Mouse (Mus musculus): ENCODE measurements around the gene Olfr726. TPM values are rescaled to one million over a fixed set of nuclear protein-coding genes. Genes with fewer than 3 reads are reported as not detected.

The Olfr726 gene
- not detected in 2 replicates for total RNA-seq (2017)

DNA sequence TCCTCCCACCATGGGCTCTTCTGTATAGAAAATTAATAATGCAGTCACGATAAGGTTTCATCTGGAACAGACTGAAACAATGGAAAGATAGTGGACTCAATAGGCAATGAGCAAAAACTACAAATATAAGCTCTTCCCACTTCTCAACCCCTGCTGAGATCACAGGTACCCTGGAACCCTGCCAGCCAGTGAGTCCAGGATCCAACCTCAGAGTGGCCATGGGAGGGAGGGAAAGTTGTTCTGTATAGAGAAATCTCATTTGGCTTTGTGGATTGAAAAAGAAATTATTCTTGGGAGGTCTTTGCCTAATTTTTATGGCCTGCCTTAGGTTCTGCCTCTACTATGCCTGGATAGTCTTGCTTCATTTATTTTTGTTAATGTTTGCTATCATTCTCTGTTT, at the start of gene Olfr726:
Olfr726 (minus strand) TSS at position 101 of the 400 bp plus-strand sequence.
- ATAC-seq (replicated peaks; ENCODE audit: low read depth, poor library complexity, severe bottlenecking), result no peak

DNA sequence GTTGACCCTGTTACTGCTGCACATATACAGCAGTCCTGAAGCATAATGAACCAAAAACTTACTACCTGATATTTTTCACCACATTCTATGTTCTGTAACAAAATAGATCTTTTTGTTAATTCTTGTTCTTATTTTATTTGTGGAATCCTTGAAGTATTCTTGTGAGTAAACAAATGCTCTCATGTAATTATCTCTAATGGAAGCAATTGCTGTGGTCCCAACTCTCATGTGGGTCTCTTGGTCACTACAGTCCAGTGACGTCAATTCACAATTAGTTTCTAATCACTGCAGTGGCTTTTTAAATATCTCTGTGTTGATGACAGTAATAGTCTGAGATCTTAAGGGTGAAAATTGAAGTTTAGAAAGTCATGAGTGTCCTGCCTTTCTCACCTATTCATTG, 32.1 kb upstream of the Olfr726 start, which contains the start of gene Olfr727:
Olfr727 (plus strand) TSS at position 301 of the 400 bp plus-strand sequence.
- no peak for ATAC-seq (replicated peaks; ENCODE audit: low read depth, poor library complexity, severe bottlenecking)

DNA sequence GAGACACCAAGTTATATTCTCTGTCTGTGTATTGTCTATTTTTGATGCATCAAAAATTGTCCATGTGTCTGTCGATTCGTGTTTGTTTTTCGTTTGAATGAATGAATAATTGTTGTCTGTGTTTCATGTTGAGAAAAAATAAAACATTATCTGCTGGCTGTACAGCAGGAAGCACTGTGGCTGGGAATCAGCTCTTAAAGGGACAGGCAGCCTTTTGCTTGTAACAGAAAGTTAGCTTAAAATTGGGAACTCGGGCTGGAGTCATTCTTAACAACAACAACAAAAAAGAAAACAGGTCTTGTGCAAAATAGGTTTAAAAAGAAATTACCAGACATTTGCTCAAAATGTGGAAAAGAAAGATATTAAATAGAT, 28.0 kb downstream of the Olfr726 start:
- ATAC-seq (replicated peaks; ENCODE audit: low read depth, poor library complexity, severe bottlenecking), result peak; percentile 45

DNA sequence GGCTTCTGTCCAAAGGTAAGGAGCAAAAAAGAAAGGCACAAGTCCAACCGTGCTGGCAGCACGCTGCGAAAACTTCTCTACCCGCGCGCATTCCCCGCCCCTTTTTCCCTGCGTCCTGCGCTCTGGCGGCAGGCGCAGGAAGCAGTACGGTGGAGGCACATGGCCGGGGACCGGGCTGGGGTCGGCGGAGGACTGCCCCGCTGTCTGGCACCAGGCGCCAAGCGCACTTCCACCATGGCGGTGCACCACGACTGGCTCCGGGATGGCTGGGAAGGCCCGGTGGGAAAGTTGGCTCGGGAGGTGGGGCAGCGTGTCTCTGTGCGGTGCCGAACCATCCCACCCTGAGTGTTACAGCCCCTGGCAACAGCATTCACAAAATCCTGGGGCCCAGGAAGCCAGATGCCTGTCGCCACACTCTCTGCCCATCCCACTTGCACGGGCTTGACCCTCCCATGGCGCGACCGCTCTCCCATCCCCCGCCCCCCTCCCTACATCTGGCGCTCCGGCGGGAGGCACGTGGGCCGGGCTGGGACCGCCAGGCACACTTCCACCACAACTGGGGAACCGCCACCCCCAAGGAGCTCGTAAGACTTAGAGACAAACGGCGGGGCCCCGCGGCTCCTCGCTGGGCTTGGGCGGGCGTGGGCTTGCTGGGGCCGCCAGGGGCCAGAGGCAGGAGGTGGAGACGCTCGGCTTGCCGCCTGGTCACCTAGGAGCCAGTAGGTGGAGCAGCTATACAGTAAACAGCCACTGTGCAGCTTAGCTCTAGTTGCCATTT, 28.6 kb downstream of the Olfr726 start:
- peak; percentile 96 for ATAC-seq (replicated peaks; ENCODE audit: low read depth, poor library complexity, severe bottlenecking)

DNA sequence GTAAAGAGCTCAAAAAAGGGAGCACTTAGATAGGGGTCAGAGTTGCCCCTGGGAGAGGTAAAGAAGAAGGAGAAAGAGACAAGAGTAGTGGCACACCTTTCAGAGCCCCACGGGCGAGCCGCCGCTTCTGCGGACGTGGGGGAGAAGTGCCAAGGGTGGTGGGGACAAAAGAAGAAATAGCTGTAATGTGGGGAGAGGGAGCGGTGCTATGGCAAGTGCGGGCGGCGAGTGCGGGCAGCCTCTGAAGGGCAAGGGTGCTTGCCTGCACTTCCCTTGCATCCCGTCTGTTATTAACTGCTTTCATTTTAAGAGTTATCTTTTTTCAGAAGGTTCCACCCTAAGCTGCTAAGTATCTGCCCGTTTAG, 29.2 kb downstream of the Olfr726 start:
- peak; percentile 29 for ATAC-seq (replicated peaks; ENCODE audit: low read depth, poor library complexity, severe bottlenecking)

DNA sequence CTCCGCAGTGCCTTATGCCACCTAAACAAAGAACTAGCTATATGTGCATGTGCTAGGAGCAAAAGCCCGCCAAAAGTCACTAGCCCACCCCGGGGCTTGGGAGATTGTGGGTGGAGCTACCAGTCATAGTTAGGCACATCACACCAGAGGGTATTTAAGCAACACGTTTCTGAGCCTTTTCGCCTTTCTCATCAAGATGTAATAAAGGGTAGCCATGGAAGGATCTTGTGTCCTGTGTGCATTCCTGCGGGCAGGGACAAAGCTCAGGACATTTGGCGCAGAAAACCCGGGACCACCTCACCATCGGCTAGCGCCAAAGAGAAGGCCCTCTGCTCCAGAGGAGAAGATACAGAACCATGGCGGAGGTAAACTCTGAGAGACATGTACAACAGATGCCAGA, 29.6 kb downstream of the Olfr726 start:
- peak; percentile 10 for ATAC-seq (replicated peaks; ENCODE audit: low read depth, poor library complexity, severe bottlenecking)

DNA sequence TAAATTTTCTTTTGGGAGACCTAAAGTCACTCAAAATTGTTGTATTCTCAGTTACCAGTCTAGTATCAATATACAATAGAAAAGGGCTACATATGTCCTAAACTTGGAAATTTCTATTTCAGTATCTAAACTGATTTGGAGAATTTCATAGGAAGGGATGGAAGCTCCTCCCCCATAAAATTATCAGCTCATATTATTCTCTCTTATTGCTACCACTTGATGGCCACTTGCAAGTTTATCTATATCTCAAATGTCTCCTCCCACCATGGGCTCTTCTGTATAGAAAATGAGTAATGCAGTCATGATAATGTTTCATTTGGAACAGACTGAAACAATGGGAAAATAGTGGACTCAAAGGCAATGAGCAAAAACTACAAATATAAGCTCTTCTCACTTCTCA, 50.5 kb downstream of the Olfr726 start, which contains the start of gene Olfr725:
Olfr725 (minus strand) TSS at position 101 of the 400 bp plus-strand sequence.
- no peak for ATAC-seq (replicated peaks; ENCODE audit: low read depth, poor library complexity, severe bottlenecking)

Other genes starting within 250 kb of the Olfr726 start
- not detected in 2 replicates for gene Olfr722, start 189.0 kb downstream of the Olfr726 start, total RNA-seq (2017)
- gene Olfr723, start 159.2 kb downstream of the Olfr726 start, total RNA-seq (2017), result not detected in 2 replicates
- not detected in 2 replicates for gene Olfr724, start 127.7 kb downstream of the Olfr726 start, total RNA-seq (2017)
- gene Olfr725, start 50.6 kb downstream of the Olfr726 start, total RNA-seq (2017), result not detected in 2 replicates
- not detected in 2 replicates for gene Olfr727, start 32.2 kb upstream of the Olfr726 start, total RNA-seq (2017)
- not detected in 2 replicates for gene Olfr728, start 51.7 kb upstream of the Olfr726 start, total RNA-seq (2017)
- gene Olfr729, start 62.0 kb upstream of the Olfr726 start, total RNA-seq (2017), result not detected in 2 replicates
- gene Olfr730, start 97.2 kb upstream of the Olfr726 start, total RNA-seq (2017), result not detected in 2 replicates
- not detected in 2 replicates for gene Olfr731, start 150.9 kb upstream of the Olfr726 start, total RNA-seq (2017)
- gene Olfr732, start 193.3 kb upstream of the Olfr726 start, total RNA-seq (2017), result not detected in 2 replicates
- not detected in 2 replicates for gene Olfr733, start 210.6 kb upstream of the Olfr726 start, total RNA-seq (2017)
- gene Olfr734, start 235.8 kb upstream of the Olfr726 start, total RNA-seq (2017), result not detected in 2 replicates